ENCODE assay signal across 10 mouse cellular contexts in genomic region chr10:110727816-110728215, GRCm38 (mm10). TPM values are rescaled to one million over a fixed set of nuclear protein-coding genes. Genes with fewer than 3 reads are reported as not detected.
DNase-seq lines count a peak whose midpoint lies in the region; ATAC-seq lines count a peak whose summit lies in the region.
"Had no signal": no experiment of that assay in that cellular context is flagged by ENCODE, and none has a peak within 500 bp of the region (broad histone marks: within the 10 kb centered on the region; RNA-seq: fewer than 3 reads in every experiment).

No protein-coding gene starts in this region.

- H3K27me3 ChIP-seq in heart, embryonic 11.5 days (ENCODE audit: control insufficient read depth, insufficient read depth, low read length) = no peaks in the 10 kb centered on the region
- no peaks in the 10 kb centered on the region for H3K27me3 ChIP-seq in embryonic facial prominence, embryonic 10.5 days (replicated peaks; ENCODE audit: low read depth, poor library complexity, severe bottlenecking)
- H3K27me3 ChIP-seq: embryonic facial prominence, embryonic 13.5 days had no signal

- no peak for ATAC-seq in heart, embryonic 11.5 days (replicated peaks; ENCODE audit: insufficient number of reproducible peaks, low FRiP score, low TSS enrichment)
- ATAC-seq in neutrophil, adult 5-6 weeks (ENCODE audit: extremely low read depth, insufficient number of reproducible peaks, low FRiP score, poor library complexity, severe bottlenecking) = peak; percentile 76; the same call in 1 of the 2 replicates

- H3K9ac ChIP-seq in heart, embryonic 11.5 days (ENCODE audit: low read depth, low read length) = no peak overlapping the region
- H3K9ac ChIP-seq: embryonic facial prominence, embryonic 13.5 days had no signal

- no peaks in the 10 kb centered on the region for H3K36me3 ChIP-seq in heart, embryonic 11.5 days (ENCODE audit: control insufficient read depth, insufficient read depth, low read length)
- no peaks in the 10 kb centered on the region for H3K36me3 ChIP-seq in embryonic facial prominence, embryonic 10.5 days (replicated peaks)
- H3K36me3 ChIP-seq: embryonic facial prominence, embryonic 13.5 days had no signal

- H3K4me1 ChIP-seq in heart, embryonic 11.5 days (ENCODE audit: control insufficient read depth, insufficient read depth, low read length) = no peaks in the 10 kb centered on the region
- no peaks in the 10 kb centered on the region for H3K4me1 ChIP-seq in embryonic facial prominence, embryonic 10.5 days
- H3K4me1 ChIP-seq: embryonic facial prominence, embryonic 13.5 days had no signal

- H3K4me2 ChIP-seq in heart, embryonic 11.5 days = no peak overlapping the region
- H3K4me2 ChIP-seq: embryonic facial prominence, embryonic 13.5 days had no signal

- WGBS in heart, embryonic 11.5 days (ENCODE audit: insufficient replicate concordance) = 49% methylated on average over 4 of the region's 4 CpGs
- WGBS in embryonic facial prominence, embryonic 10.5 days = 61% methylated on average over 4 of the region's 4 CpGs

- no peak overlapping the region for H3K4me3 ChIP-seq in heart, embryonic 11.5 days (ENCODE audit: low read depth, low read length)
- H3K4me3 ChIP-seq in embryonic facial prominence, embryonic 10.5 days = no peak overlapping the region
- H3K4me3 ChIP-seq: embryonic facial prominence, embryonic 13.5 days had no signal

- DNase-seq in heart, adult 11 months = peak; percentile 81
- DNase-seq in 416B (ENCODE audit: low read depth) (peak; percentile 64), NIH3T3 (ENCODE audit: low read depth) (peak; percentile 81)
- peak; percentile 71 for DNase-seq in embryonic facial prominence, embryonic 10.5 days (ENCODE audit: low spot score)
- peak; percentile 35 to 83 for DNase-seq in kidney, postnatal 36 days
- no peak for DNase-seq in right cerebral cortex, postnatal 25 days

- no peaks in the 10 kb centered on the region for H3K9me3 ChIP-seq in heart, embryonic 11.5 days (replicated peaks; ENCODE audit: control insufficient read depth, low read length)
- no peaks in the 10 kb centered on the region for H3K9me3 ChIP-seq in embryonic facial prominence, embryonic 10.5 days
- H3K9me3 ChIP-seq: embryonic facial prominence, embryonic 13.5 days had no signal

- no peak overlapping the region for H3K27ac ChIP-seq in heart, embryonic 11.5 days (ENCODE audit: low read depth, low read length)
- H3K27ac ChIP-seq in embryonic facial prominence, embryonic 10.5 days (replicated peaks) = no peak overlapping the region
- H3K27ac ChIP-seq: embryonic facial prominence, embryonic 13.5 days; macrophage had no signal

RNA-seq across cellular contexts. Expression of gene E2f7, which starts 17.4 kb away (rescaled TPM):
- 20.3 and 21.9 TPM in 2 replicates for polyA plus RNA-seq in heart, embryonic 11.5 days (2014; fragmentation: Nextera tagmentation; extraction: Ambion mirVana)
- 41.9 and 42.4 TPM in 2 replicates for polyA plus RNA-seq in embryonic facial prominence, embryonic 10.5 days (2016; fragmentation: Nextera tagmentation; extraction: Ambion mirVana)
- total RNA-seq in neutrophil, adult 5-6 weeks (2017) = not detected in 2 replicates
